Mouse (Mus musculus): ENCODE data around the gene Btnl2. TPM values are rescaled to one million over a fixed set of nuclear protein-coding genes. Genes with fewer than 3 reads are reported as not detected.

The Btnl2 gene
- polyA plus RNA-seq, 1 experiment from 2014 or later: 0.06 TPM

GRCm38 (mm10) chr17:34384699-34385098 lies 30.1 kb downstream of the Btnl2 start:
- Histone ChIP-seq H3K9me3 (no peaks in the 10 kb centered on the region), H3K4me1 (no peaks in the 10 kb centered on the region), H3K4me3 (no peak overlapping the region), H3K9ac (replicated peaks) (no peak overlapping the region), H3K27me3 (peaks cover 4% of the 10 kb centered on the region; the same call in 1 of the 2 replicates), H3K27ac (replicated peaks) (no peak overlapping the region), H3K4me2 (replicated peaks) (no peak overlapping the region), H3K36me3 (no peaks in the 10 kb centered on the region)
- no peak for ATAC-seq (ENCODE audit: low FRiP score, low read depth)
- 75% methylated on average over 3 of the region's 3 CpGs for WGBS

GRCm38 (mm10) chr17:34386656-34387055 lies 32.0 kb downstream of the Btnl2 start:
- no peaks in the 10 kb centered on the region for H3K4me1 ChIP-seq
- ATAC-seq (ENCODE audit: low FRiP score, low read depth): no peak

GRCm38 (mm10) chr17:34388513-34388912 lies 33.9 kb downstream of the Btnl2 start:
- Histone ChIP-seq H3K36me3 (no peaks in the 10 kb centered on the region), H3K9ac (replicated peaks) (no peak overlapping the region), H3K4me1 (no peaks in the 10 kb centered on the region), H3K4me3 (no peak overlapping the region), H3K27me3 (peaks cover 23% of the 10 kb centered on the region), H3K9me3 (no peaks in the 10 kb centered on the region), H3K4me2 (replicated peaks) (no peak overlapping the region), H3K27ac (replicated peaks) (no peak overlapping the region)
- no peak for ATAC-seq (ENCODE audit: low FRiP score, low read depth)
- 37% methylated on average over 4 of the region's 4 CpGs for WGBS

More at GRCm38 (mm10) chr17:34386656-34387055, 32.0 kb downstream of the Btnl2 start:
- no peak overlapping the region for H3K9ac ChIP-seq (replicated peaks)
- peaks cover 16% of the 10 kb centered on the region for H3K27me3 ChIP-seq
- no peaks in the 10 kb centered on the region for H3K9me3 ChIP-seq
- no peaks in the 10 kb centered on the region for H3K36me3 ChIP-seq
- no peak overlapping the region for H3K27ac ChIP-seq (replicated peaks)
- WGBS: 80% methylated on average over 2 of the region's 2 CpGs
- H3K4me2 ChIP-seq (replicated peaks): no peak overlapping the region
- H3K4me3 ChIP-seq: no peak overlapping the region

- no peak overlapping the region for H3K4me3 ChIP-seq
- H3K36me3 ChIP-seq: no peaks in the 10 kb centered on the region
These were observed 36.9 kb downstream of the Btnl2 start for GRCm38 (mm10) chr17:34391507-34391906.

GRCm38 (mm10) chr17:34392321-34392720 lies 37.7 kb downstream of the Btnl2 start:
- WGBS: 2% methylated on average over 24 of the region's 24 CpGs
- H3K4me1 ChIP-seq: no peaks in the 10 kb centered on the region
- no peaks in the 10 kb centered on the region for H3K9me3 ChIP-seq
- 0 out of 2 replicates have a peak, but pooled peaks have one; percentile 38 for ATAC-seq (ENCODE audit: low FRiP score, low read depth)
- no peaks in the 10 kb centered on the region for H3K36me3 ChIP-seq
- no peak overlapping the region for H3K27ac ChIP-seq (replicated peaks)
- H3K27me3 ChIP-seq: peaks cover 23% of the 10 kb centered on the region
- peak overlapping the region; percentile 42 for H3K4me3 ChIP-seq
- peak overlapping the region; percentile 64 for H3K4me2 ChIP-seq (replicated peaks)
- peak overlapping the region; percentile 50 for H3K9ac ChIP-seq (replicated peaks)

More at GRCm38 (mm10) chr17:34391507-34391906, 36.9 kb downstream of the Btnl2 start:
- Histone ChIP-seq H3K27me3 (peaks cover 23% of the 10 kb centered on the region), H3K4me1 (no peaks in the 10 kb centered on the region), H3K9ac (replicated peaks) (no peak overlapping the region), H3K4me2 (replicated peaks) (no peak overlapping the region), H3K9me3 (no peaks in the 10 kb centered on the region), H3K27ac (replicated peaks) (no peak overlapping the region)
- 77% methylated on average over 7 of the region's 7 CpGs for WGBS
- ATAC-seq (ENCODE audit: low FRiP score, low read depth): no peak

- H3K27me3 ChIP-seq: peaks cover 3% of the 10 kb centered on the region; the same call in 1 of the 2 replicates
- WGBS: 62% methylated on average over 5 of the region's 5 CpGs
- H3K4me1 ChIP-seq: peaks cover 4% of the 10 kb centered on the region; the same call in 1 of the 2 replicates
- H3K4me3 ChIP-seq: no peak overlapping the region
- H3K9me3 ChIP-seq: no peaks in the 10 kb centered on the region
- no peak for ATAC-seq (ENCODE audit: low FRiP score, low read depth)
- H3K9ac ChIP-seq (replicated peaks): no peak overlapping the region
- no peak overlapping the region for H3K27ac ChIP-seq (replicated peaks)
- H3K4me2 ChIP-seq (replicated peaks): no peak overlapping the region
- H3K36me3 ChIP-seq: no peaks in the 10 kb centered on the region
These were observed 42.7 kb downstream of the Btnl2 start for GRCm38 (mm10) chr17:34397357-34397756.

- no peaks in the 10 kb centered on the region for H3K9me3 ChIP-seq
- no peaks in the 10 kb centered on the region for H3K36me3 ChIP-seq
- peak overlapping the region; percentile 62 for H3K4me2 ChIP-seq (replicated peaks)
- H3K4me1 ChIP-seq: peaks cover 4% of the 10 kb centered on the region; the same call in 1 of the 2 replicates
- 16% methylated on average over 9 of the region's 9 CpGs for WGBS
- H3K9ac ChIP-seq (replicated peaks): no peak overlapping the region
- H3K4me3 ChIP-seq: peak overlapping the region; percentile 61
- peak; percentile 76 for ATAC-seq (ENCODE audit: low FRiP score, low read depth)
- H3K27me3 ChIP-seq: peaks cover under 1% of the 10 kb centered on the region; the same call in 1 of the 2 replicates
- peak overlapping the region; percentile 98 for H3K27ac ChIP-seq (replicated peaks)
These were observed 43.6 kb downstream of the Btnl2 start for GRCm38 (mm10) chr17:34398058-34398710.

- Histone ChIP-seq H3K27me3 (no peaks in the 10 kb centered on the region), H3K4me1 (peaks cover 4% of the 10 kb centered on the region; the same call in 1 of the 2 replicates), H3K27ac (replicated peaks) (peak within 1 kb of the TSS; percentile 98), H3K9ac (replicated peaks) (peak within 1 kb of the TSS; percentile 76), H3K9me3 (no peaks in the 10 kb centered on the region), H3K4me3 (peak within 1 kb of the TSS; percentile 61), H3K36me3 (no peaks in the 10 kb centered on the region), H3K4me2 (replicated peaks) (peak within 1 kb of the TSS; percentile 62)
- peak; percentile 97 for ATAC-seq (ENCODE audit: low FRiP score, low read depth)
- WGBS: 3% methylated on average over 34 of the region's 34 CpGs
These were observed 44.2 kb downstream of the Btnl2 start, which contains the start of gene BC051142 for GRCm38 (mm10) chr17:34398711-34399393. Gene BC051142 (plus strand): TSS chr17:34398820.

GRCm38 (mm10) chr17:34399394-34399715 lies 44.7 kb downstream of the Btnl2 start:
- Histone ChIP-seq H3K9ac (replicated peaks) (peak overlapping the region; percentile 76), H3K9me3 (no peaks in the 10 kb centered on the region), H3K36me3 (no peaks in the 10 kb centered on the region), H3K4me3 (peak overlapping the region; percentile 61), H3K27me3 (no peaks in the 10 kb centered on the region), H3K4me2 (replicated peaks) (peak overlapping the region; percentile 62), H3K4me1 (peaks cover 4% of the 10 kb centered on the region; the same call in 1 of the 2 replicates), H3K27ac (replicated peaks) (peak overlapping the region; percentile 98)
- 28% methylated on average over 4 of the region's 4 CpGs for WGBS
- ATAC-seq (ENCODE audit: low FRiP score, low read depth): no peak

GRCm38 (mm10) chr17:34411117-34411516 lies 56.5 kb downstream of the Btnl2 start:
- Histone ChIP-seq H3K4me3 (no peak overlapping the region), H3K4me2 (replicated peaks) (no peak overlapping the region), H3K36me3 (no peaks in the 10 kb centered on the region), H3K4me1 (no peaks in the 10 kb centered on the region), H3K9ac (replicated peaks) (no peak overlapping the region), H3K27me3 (no peaks in the 10 kb centered on the region), H3K9me3 (no peaks in the 10 kb centered on the region), H3K27ac (replicated peaks) (no peak overlapping the region)
- no peak for ATAC-seq (ENCODE audit: low FRiP score, low read depth)
- WGBS: 25% methylated on average over 6 of the region's 6 CpGs

Measured in midbrain, embryonic 12.5 days (tissue).